Mouse (Mus musculus) forebrain, embryonic 16.5 days (tissue): ENCODE results near the gene Atf1. TPM values are rescaled to one million over a fixed set of nuclear protein-coding genes. Genes with fewer than 3 reads are reported as not detected.

Experiments used
- ATAC-seq: fragments of 200-750 bp; cut with Nextera tagmentation; 2 replicates; pipeline ENCODE4 v1.8.0; 2017; ENCODE audit warnings: mild to moderate bottlenecking, moderate library complexity
- H3K27ac ChIP-seq: fragments of 300-500 bp; sonication (generic); 2 replicates; pipeline ENCODE4 v1.5.1; 2014; ENCODE audit warnings: low read length, control low read depth
- H3K27me3 ChIP-seq: fragments of 300-500 bp; sonication (generic); replicated peaks from 2 replicates; pipeline ENCODE4 v1.6.1; 2014; ENCODE audit warnings: low read length; ENCODE audit not compliant: control insufficient read depth, insufficient read depth
- H3K36me3 ChIP-seq: fragments of 300-500 bp; sonication (generic); 2 replicates; pipeline ENCODE4 v1.6.1; 2014; ENCODE audit not compliant: control insufficient read depth, insufficient read depth
- H3K4me1 ChIP-seq: fragments of 300-500 bp; sonication (generic); replicated peaks from 2 replicates; pipeline ENCODE4 v1.6.1; 2014; ENCODE audit warnings: low read length; ENCODE audit not compliant: control insufficient read depth, insufficient read depth
- H3K4me2 ChIP-seq: fragments of 300-500 bp; sonication (generic); 2 replicates; pipeline ENCODE4 v1.6.1; 2014; ENCODE audit warnings: mild to moderate bottlenecking, low read length, control low read depth
- H3K4me3 ChIP-seq: fragments of 300-500 bp; sonication (generic); replicated peaks from 2 replicates; pipeline ENCODE4 v1.5.1; 2014; ENCODE audit warnings: mild to moderate bottlenecking, low read length, control low read depth
- H3K9ac ChIP-seq: fragments of 300-500 bp; sonication (generic); replicated peaks from 2 replicates; pipeline ENCODE4 v1.6.1; 2014; ENCODE audit warnings: low read depth, low read length, control low read depth
- H3K9me3 ChIP-seq: fragments of 300-500 bp; sonication (generic); 2 replicates; pipeline ENCODE4 v1.6.1; 2016; ENCODE audit warnings: low read length; ENCODE audit not compliant: control insufficient read depth
- WGBS: fragments of 180-500 bp; shearing (Covaris S2); extraction: QIAGEN DNeasy Blood & Tissue Kit; methylation state at CpG from one replicate; pipeline ENCODE4 v1.1.7; 2014; 5-methylcytosine and 5-hydroxymethylcytosine counted together
- polyA plus RNA-seq: library from polyadenylated mRNA; unstranded; fragments of >200 nt; fragmentation: Nextera tagmentation; extraction: Ambion mirVana; gene quantifications from 2 replicates; pipeline ENCODE4 v1.2.1, GENCODE M21; 2015

The Atf1 gene
- polyA plus RNA-seq, 1 experiment from 2014 or later: 21.4 TPM

GRCm38 (mm10) chr15:100210013-100210412, 17.6 kb upstream of the Atf1 start:
- Histone ChIP-seq H3K4me1 (no peaks in the 10 kb centered on the region), H3K9me3 (no peaks in the 10 kb centered on the region), H3K4me3 (no peak overlapping the region), H3K4me2 (no peak overlapping the region), H3K9ac (no peak overlapping the region), H3K27me3 (no peaks in the 10 kb centered on the region), H3K36me3 (peaks cover 50% of the 10 kb centered on the region), H3K27ac (no peak overlapping the region)
- 94% methylated on average over 3 of the region's 3 CpGs for WGBS
- no peak for ATAC-seq

DNA sequence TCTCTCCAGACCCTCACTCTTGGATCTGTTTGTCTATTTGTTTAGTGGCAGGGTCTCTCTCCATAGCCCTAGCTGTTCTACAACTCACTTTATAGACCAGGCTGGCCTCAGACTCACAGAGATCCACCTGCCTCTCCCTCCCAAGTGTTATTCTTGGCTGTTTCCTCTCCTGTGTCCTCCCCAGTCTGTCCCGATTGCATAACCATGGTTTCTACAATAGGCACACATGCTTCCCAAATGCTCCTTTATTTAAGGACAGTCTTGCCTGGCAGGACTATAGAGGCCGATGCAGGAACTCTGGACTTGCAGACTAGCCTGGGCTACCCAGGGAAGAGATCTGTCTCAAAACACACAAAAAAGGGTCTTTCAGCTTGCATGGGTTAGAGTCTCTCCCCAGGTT, 14.3 kb upstream of the Atf1 start:
- 89% methylated on average over 2 of the region's 2 CpGs for WGBS
- ATAC-seq: no peak
- Histone ChIP-seq H3K36me3 (peaks cover 47% of the 10 kb centered on the region), H3K4me3 (no peak overlapping the region), H3K27me3 (no peaks in the 10 kb centered on the region), H3K9ac (no peak overlapping the region), H3K4me1 (no peaks in the 10 kb centered on the region), H3K4me2 (no peak overlapping the region), H3K27ac (no peak overlapping the region), H3K9me3 (no peaks in the 10 kb centered on the region)

GRCm38 (mm10) chr15:100215092-100215491, 12.5 kb upstream of the Atf1 start:
- no peak for ATAC-seq
- H3K27ac ChIP-seq: no peak overlapping the region
- no peak overlapping the region for H3K4me3 ChIP-seq
- H3K27me3 ChIP-seq: no peaks in the 10 kb centered on the region
- 92% methylated on average over 11 of the region's 11 CpGs for WGBS
- H3K4me2 ChIP-seq: no peak overlapping the region
- H3K36me3 ChIP-seq: peaks cover 36% of the 10 kb centered on the region
- no peaks in the 10 kb centered on the region for H3K9me3 ChIP-seq
- no peaks in the 10 kb centered on the region for H3K4me1 ChIP-seq
- no peak overlapping the region for H3K9ac ChIP-seq

DNA sequence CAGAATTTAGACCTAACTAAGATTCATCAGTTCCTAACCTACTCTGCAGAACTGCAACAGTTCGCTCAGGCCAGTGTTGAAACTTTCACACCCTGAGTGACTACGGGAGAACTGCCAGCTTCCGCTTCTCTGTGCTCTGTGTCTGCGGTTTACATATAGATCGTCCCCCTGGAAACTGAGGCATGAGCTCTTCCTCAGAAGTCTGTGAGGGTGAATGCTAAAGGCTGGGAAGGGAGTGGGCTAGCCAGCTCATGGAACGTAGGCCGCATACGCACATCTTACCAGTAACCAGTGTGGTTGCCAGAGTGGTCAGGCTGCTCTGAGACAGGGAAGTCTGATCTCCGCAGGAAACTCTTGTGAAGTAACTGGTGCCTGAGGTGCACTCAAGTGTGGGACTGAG, 11.4 kb upstream of the Atf1 start:
- peaks cover 29% of the 10 kb centered on the region for H3K36me3 ChIP-seq
- ATAC-seq: no peak

DNA sequence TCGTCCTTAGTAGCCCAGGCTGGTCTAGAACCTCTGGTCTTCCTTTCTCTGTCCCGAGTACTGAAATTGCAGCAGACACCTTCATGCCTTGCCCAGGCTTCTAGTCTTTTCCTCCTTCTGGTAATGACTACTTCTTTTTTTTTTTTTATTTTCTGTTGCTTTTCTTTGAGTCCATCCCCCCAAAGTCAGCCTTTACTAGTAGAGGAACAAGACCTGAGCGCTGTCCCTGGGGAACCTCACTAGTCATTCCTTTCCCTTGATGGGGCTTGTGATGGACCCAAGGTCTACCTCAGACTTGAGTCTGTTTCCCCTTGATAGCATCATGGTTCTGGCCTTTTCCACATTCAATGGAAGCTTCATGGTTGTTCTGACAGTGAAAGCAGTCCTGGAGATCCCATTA, 9.6 kb upstream of the Atf1 start:
- Histone ChIP-seq H3K27me3 (no peaks in the 10 kb centered on the region), H3K27ac (no peak overlapping the region), H3K4me2 (no peak overlapping the region), H3K4me3 (no peak overlapping the region), H3K9me3 (no peaks in the 10 kb centered on the region), H3K4me1 (no peaks in the 10 kb centered on the region), H3K36me3 (peaks cover 19% of the 10 kb centered on the region), H3K9ac (no peak overlapping the region)
- WGBS: 97% methylated on average over 3 of the region's 3 CpGs
- no peak for ATAC-seq

More for the DNA sequence above, 11.4 kb upstream of the Atf1 start:
- H3K9me3 ChIP-seq: no peaks in the 10 kb centered on the region
- H3K27ac ChIP-seq: no peak overlapping the region
- H3K4me2 ChIP-seq: no peak overlapping the region
- H3K9ac ChIP-seq: no peak overlapping the region
- 94% methylated on average over 9 of the region's 9 CpGs for WGBS
- no peaks in the 10 kb centered on the region for H3K4me1 ChIP-seq
- no peaks in the 10 kb centered on the region for H3K27me3 ChIP-seq
- no peak overlapping the region for H3K4me3 ChIP-seq

GRCm38 (mm10) chr15:100219396-100219795, 8.2 kb upstream of the Atf1 start:
- peaks cover 16% of the 10 kb centered on the region for H3K36me3 ChIP-seq
- no peak overlapping the region for H3K4me2 ChIP-seq
- H3K9ac ChIP-seq: no peak overlapping the region
- H3K27ac ChIP-seq: no peak overlapping the region
- H3K9me3 ChIP-seq: no peaks in the 10 kb centered on the region
- no peaks in the 10 kb centered on the region for H3K27me3 ChIP-seq
- H3K4me3 ChIP-seq: no peak overlapping the region
- no peaks in the 10 kb centered on the region for H3K4me1 ChIP-seq
- 70% methylated on average over 1 of the region's 1 CpGs for WGBS
- no peak for ATAC-seq

- 76% methylated on average over 7 of the region's 7 CpGs for WGBS
- Histone ChIP-seq H3K9me3 (no peaks in the 10 kb centered on the region), H3K4me3 (no peak overlapping the region), H3K4me1 (no peaks in the 10 kb centered on the region), H3K27ac (no peak overlapping the region), H3K9ac (no peak overlapping the region), H3K27me3 (no peaks in the 10 kb centered on the region), H3K4me2 (no peak overlapping the region), H3K36me3 (0 out of 2 replicates have a peak, but pooled peaks cover 3% of the 10 kb centered on the region)
- ATAC-seq: no peak
Observed at GRCm38 (mm10) chr15:100220916-100221315, 6.7 kb upstream of the Atf1 start.

DNA sequence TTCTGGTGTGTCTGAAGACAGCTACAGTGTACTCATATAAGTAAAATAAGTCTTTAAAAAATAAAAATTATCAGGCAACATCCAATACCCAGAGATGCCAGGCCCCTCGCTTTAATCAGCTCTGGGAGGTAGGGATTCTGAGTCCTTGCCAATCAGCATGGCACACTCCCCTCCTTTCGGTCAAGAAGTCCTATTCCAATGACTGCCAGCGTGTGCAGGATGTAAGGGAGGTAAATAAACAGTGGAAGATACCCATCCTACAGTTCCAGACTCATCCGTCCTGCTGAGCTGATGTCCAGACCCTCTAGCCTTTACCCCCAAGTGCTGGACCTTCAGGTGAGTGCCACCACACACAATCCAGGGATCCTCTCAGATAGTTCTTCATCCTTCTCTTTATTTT, 2.2 kb upstream of the Atf1 start:
- H3K9me3 ChIP-seq: no peaks in the 10 kb centered on the region
- 93% methylated on average over 4 of the region's 4 CpGs for WGBS
- no peaks in the 10 kb centered on the region for H3K36me3 ChIP-seq
- H3K27me3 ChIP-seq: no peaks in the 10 kb centered on the region
- ATAC-seq: no peak
- H3K27ac ChIP-seq: no peak overlapping the region
- no peak overlapping the region for H3K4me2 ChIP-seq
- no peak overlapping the region for H3K4me3 ChIP-seq
- no peak overlapping the region for H3K9ac ChIP-seq
- H3K4me1 ChIP-seq: peaks cover 17% of the 10 kb centered on the region

GRCm38 (mm10) chr15:100225891-100226290, 1.7 kb upstream of the Atf1 start:
- 91% methylated on average over 1 of the region's 1 CpGs for WGBS
- no peak for ATAC-seq

DNA sequence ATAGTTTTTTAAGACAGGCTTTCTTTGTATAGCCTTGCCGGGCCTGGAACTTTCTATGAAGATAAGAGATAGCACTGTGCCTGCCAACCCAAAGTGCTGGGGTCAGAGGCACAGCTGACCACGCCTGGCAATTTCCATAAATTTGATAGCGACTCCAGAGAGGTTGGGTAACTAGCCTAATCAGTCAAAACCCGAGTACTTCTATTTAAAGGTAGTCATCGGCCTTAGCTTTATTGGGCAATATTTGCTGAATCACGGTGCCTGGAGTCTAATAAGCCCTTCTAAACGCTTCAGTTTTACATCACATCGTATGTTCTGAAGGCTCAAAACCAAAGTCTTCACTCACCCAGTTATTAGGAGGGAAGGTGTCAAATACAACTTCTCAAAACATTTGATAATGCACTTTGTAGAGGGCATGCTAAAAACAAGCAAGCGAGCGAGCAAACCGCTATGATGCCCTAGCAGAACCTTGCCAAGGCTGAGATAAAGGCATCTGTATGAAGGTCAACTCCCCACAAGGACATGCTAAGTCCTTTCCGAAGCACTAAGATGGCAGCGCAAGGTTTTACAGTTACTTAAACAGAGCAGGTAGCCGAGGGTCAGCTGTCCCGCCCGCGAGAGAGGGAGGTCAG, 472 bp upstream of the Atf1 start:
- H3K4me3 ChIP-seq: peak overlapping the region; percentile 78
- no peaks in the 10 kb centered on the region for H3K36me3 ChIP-seq
- WGBS: 4% methylated on average over 17 of the region's 17 CpGs
- peak overlapping the region; percentile 82 for H3K9ac ChIP-seq
- H3K4me2 ChIP-seq: peak overlapping the region; percentile 80
- H3K27me3 ChIP-seq: no peaks in the 10 kb centered on the region
- peak overlapping the region; percentile 100 for H3K27ac ChIP-seq
- peaks cover 19% of the 10 kb centered on the region for H3K4me1 ChIP-seq
- peak; percentile 47 for ATAC-seq
- no peaks in the 10 kb centered on the region for H3K9me3 ChIP-seq

More at GRCm38 (mm10) chr15:100225891-100226290, 1.7 kb upstream of the Atf1 start:
- Histone ChIP-seq H3K27me3 (no peaks in the 10 kb centered on the region), H3K9ac (no peak overlapping the region), H3K9me3 (no peaks in the 10 kb centered on the region), H3K4me1 (peaks cover 19% of the 10 kb centered on the region), H3K4me2 (no peak overlapping the region), H3K36me3 (no peaks in the 10 kb centered on the region), H3K27ac (no peak overlapping the region), H3K4me3 (no peak overlapping the region)
